Mouse (Mus musculus) intestine, embryonic 14.5 days (tissue): ENCODE data around the gene Rasl11a. TPM values are rescaled to one million over a fixed set of nuclear protein-coding genes. Genes with fewer than 3 reads are reported as not detected.

Experiments
- ATAC-seq: fragments of 200-750 bp; cut with Nextera tagmentation; replicated peaks from 2 replicates; pipeline ENCODE4 v1.8.0; 2017; ENCODE audit warnings: low read depth, moderate number of reproducible peaks, moderate TSS enrichment, moderate library complexity; ENCODE audit not compliant: low FRiP score, low TSS enrichment
- DNase-seq: peaks from one replicate; pipeline ENCODE4 v3.0.0-alpha.2; 2018; ENCODE audit warnings: low spot score
- H3K27ac ChIP-seq: fragments of 300-500 bp; sonication (generic); 2 replicates; pipeline ENCODE4 v1.5.1; 2014; ENCODE audit warnings: low read depth, mild to moderate bottlenecking, control low read depth
- H3K27me3 ChIP-seq: fragments of 300-500 bp; sonication (generic); replicated peaks from 2 replicates; pipeline ENCODE4 v1.6.1; 2014; ENCODE audit warnings: low read length, control low read depth; ENCODE audit not compliant: control insufficient read depth, insufficient read depth
- H3K36me3 ChIP-seq: fragments of 300-500 bp; sonication (generic); 2 replicates; pipeline ENCODE4 v1.6.1; 2014; ENCODE audit warnings: low read length, control low read depth; ENCODE audit not compliant: control insufficient read depth, insufficient read depth
- H3K4me1 ChIP-seq: fragments of 300-500 bp; sonication (generic); replicated peaks from 2 replicates; pipeline ENCODE4 v1.6.1; 2014; ENCODE audit warnings: low read length, control low read depth, mixed read lengths; ENCODE audit not compliant: control insufficient read depth, insufficient read depth
- H3K4me2 ChIP-seq: fragments of 300-500 bp; sonication (generic); 2 replicates; pipeline ENCODE4 v1.6.1; 2014; ENCODE audit warnings: low read length
- H3K4me3 ChIP-seq: fragments of 300-500 bp; sonication (generic); 2 replicates; pipeline ENCODE4 v1.5.1; 2014; ENCODE audit warnings: low read depth, low read length, control low read depth, mixed read lengths
- H3K9ac ChIP-seq: fragments of 300-500 bp; sonication (generic); 2 replicates; pipeline ENCODE4 v1.6.1; 2014; ENCODE audit warnings: mild to moderate bottlenecking, low read length
- H3K9me3 ChIP-seq: fragments of 300-500 bp; sonication (generic); 2 replicates; pipeline ENCODE4 v1.6.1; 2016; ENCODE audit warnings: low read length, control low read depth; ENCODE audit not compliant: control insufficient read depth
- WGBS: fragments of 180-500 bp; shearing (Covaris S2); extraction: QIAGEN DNeasy Blood & Tissue Kit; methylation state at CpG from one replicate; pipeline ENCODE4 v1.1.7; 2014; 5-methylcytosine and 5-hydroxymethylcytosine counted together
- polyA plus RNA-seq: library from polyadenylated mRNA; unstranded; fragments of >200 nt; fragmentation: Nextera tagmentation; extraction: Ambion mirVana; gene quantifications from 2 replicates; pipeline ENCODE4 v1.2.1, GENCODE M21; 2014

The Rasl11a gene
- polyA plus RNA-seq, result 28.1 and 29.5 TPM in 2 replicates

DNA sequence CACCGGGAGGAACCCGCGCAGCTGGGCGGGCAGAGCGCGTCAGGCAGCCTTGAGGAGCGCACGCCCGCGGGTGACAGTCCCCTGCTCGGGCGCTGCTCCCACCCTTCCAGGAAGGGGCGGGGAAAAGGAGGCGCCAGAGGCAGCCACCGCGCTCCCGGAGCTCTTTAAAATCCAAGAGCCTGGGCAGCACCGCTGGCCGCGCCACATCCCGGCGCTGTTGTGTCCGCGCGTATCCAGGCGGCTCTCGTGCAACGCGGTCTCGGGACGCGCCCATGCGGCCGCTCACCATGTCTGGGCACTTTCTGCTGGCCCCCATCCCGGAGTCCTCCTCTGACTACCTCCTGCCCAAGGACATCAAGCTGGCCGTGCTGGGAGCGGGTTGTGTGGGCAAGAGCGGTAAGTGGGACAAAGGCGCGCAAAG is at the start of gene Rasl11a:
TSS of gene Rasl11a (plus strand) at position 127 of the 421 bp plus-strand sequence.
- H3K9ac ChIP-seq, result peak within 1 kb of the TSS; percentile 65

DNA sequence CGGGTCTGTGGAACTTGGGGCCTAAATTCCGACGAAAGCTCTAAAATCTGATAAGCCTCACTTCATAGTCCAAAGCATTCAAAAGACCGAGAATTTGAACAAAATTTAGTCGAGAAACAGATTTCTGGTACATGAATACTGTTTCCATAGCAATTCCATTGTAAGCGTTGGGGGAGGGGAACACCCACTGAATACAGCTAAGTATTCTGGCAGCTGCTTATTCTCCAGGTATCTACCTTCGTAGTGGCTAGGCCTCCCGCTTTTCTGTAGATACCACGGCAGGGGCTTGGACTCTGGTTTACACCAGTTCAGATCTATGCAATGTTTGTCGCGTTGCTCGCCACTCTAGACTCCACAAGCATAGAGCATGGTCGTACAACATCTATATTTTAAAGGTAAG is 49.1 kb upstream of the Rasl11a start:
- Histone ChIP-seq H3K27me3 (no peaks in the 10 kb centered on the region), H3K4me3 (no peak overlapping the region), H3K9me3 (no peaks in the 10 kb centered on the region), H3K36me3 (no peaks in the 10 kb centered on the region), H3K27ac (no peak overlapping the region), H3K4me1 (peaks cover 24% of the 10 kb centered on the region), H3K4me2 (no peak overlapping the region), H3K9ac (no peak overlapping the region)
- 77% methylated on average over 13 of the region's 13 CpGs for WGBS
- no peak for DNase-seq
- no peak for ATAC-seq

More for the DNA sequence above, at the start of gene Rasl11a:
- WGBS, result under 1% methylated on average over 40 of the region's 40 CpGs
- Histone ChIP-seq H3K4me3 (peak within 1 kb of the TSS; percentile 69), H3K27ac (peak within 1 kb of the TSS; percentile 73), H3K4me2 (peak within 1 kb of the TSS; percentile 90), H3K4me1 (peaks cover 20% of the 10 kb centered on the region), H3K9me3 (no peaks in the 10 kb centered on the region), H3K36me3 (no peaks in the 10 kb centered on the region), H3K27me3 (no peaks in the 10 kb centered on the region)
- peak; percentile 86 for ATAC-seq
- peak; percentile 87 for DNase-seq

DNA sequence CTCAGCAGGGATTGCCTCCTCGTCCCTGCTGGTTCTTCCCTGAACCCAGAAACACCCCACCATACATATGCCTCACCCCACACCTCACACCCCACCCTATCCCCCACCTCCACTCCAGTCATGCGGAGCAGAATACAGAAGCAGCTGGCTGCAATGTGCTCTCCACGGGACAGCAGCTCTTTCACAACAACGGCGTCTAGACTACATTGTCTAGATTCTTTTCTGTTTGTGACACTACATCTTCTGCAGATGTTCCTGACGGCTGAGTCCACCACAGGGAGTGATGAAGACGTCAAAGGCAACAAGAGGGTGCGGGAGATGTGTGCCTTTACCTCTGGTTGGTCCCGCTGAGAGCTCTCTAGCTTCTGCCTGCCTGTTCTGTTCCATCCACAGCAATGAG is 46.8 kb upstream of the Rasl11a start:
- Histone ChIP-seq H3K4me2 (no peak overlapping the region), H3K9me3 (0 out of 2 replicates have a peak, but pooled peaks cover 4% of the 10 kb centered on the region), H3K9ac (no peak overlapping the region), H3K27me3 (no peaks in the 10 kb centered on the region), H3K36me3 (no peaks in the 10 kb centered on the region), H3K4me3 (no peak overlapping the region), H3K4me1 (peaks cover 5% of the 10 kb centered on the region), H3K27ac (no peak overlapping the region)
- WGBS, result 60% methylated on average over 9 of the region's 9 CpGs
- ATAC-seq (no peak), DNase-seq (no peak)

DNA sequence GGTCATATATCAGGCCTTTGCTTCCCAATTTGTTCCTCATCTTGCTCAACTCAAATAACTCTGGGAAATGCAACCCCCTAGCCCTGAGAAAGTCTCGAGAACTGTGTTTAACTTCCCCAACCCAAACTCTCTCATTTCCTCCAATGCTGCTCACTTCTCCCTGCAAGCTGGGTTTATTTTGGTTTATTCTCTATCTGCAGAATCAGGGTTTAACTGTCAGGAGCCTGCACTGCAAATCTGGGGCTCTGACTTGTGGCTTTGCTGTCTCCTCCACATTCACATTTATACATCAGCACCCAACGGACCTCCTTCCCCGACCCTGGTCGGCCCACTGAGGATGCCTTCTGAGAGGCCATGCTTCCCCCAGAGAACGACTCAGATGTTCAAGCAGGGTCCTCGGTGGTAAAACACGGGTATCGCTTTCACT is 38.9 kb upstream of the Rasl11a start:
- Histone ChIP-seq H3K4me3 (no peak overlapping the region), H3K9me3 (0 out of 2 replicates have a peak, but pooled peaks cover 4% of the 10 kb centered on the region), H3K4me1 (no peaks in the 10 kb centered on the region), H3K36me3 (no peaks in the 10 kb centered on the region), H3K4me2 (no peak overlapping the region), H3K27ac (no peak overlapping the region), H3K9ac (no peak overlapping the region), H3K27me3 (no peaks in the 10 kb centered on the region)
- DNase-seq (no peak), ATAC-seq (no peak)
- WGBS, result 78% methylated on average over 8 of the region's 8 CpGs

DNA sequence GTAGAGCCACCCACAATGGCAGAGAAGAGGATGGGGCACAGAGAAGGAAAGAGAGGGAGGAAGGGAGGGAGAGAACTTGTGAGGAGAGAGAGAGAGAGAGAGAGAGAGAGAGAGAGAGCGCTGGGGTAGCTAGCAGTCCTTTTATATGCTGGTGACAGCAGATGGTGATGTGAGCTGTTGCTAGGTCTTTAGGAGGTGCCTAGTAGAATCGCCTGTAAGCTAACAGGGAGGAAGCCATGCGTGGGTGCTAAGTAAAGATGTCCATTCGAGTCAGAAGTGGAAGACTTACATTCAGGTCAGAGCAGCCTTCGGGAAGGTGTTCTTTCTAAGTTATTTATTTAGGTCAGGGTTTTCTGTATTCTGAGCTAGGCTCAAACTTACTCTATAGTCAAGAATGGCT is 34.9 kb upstream of the Rasl11a start:
- DNase-seq (no peak), ATAC-seq (no peak)
- H3K9ac ChIP-seq, result no peak overlapping the region
- H3K27me3 ChIP-seq, result no peaks in the 10 kb centered on the region
- H3K9me3 ChIP-seq, result no peaks in the 10 kb centered on the region; the same call in 1 of the 2 replicates
- H3K36me3 ChIP-seq, result no peaks in the 10 kb centered on the region
- no peak overlapping the region for H3K27ac ChIP-seq
- whole genome bisulfite sequencing, result 75% methylated on average over 5 of the region's 5 CpGs
- H3K4me2 ChIP-seq, result no peak overlapping the region
- H3K4me1 ChIP-seq, result no peaks in the 10 kb centered on the region
- no peak overlapping the region for H3K4me3 ChIP-seq

DNA sequence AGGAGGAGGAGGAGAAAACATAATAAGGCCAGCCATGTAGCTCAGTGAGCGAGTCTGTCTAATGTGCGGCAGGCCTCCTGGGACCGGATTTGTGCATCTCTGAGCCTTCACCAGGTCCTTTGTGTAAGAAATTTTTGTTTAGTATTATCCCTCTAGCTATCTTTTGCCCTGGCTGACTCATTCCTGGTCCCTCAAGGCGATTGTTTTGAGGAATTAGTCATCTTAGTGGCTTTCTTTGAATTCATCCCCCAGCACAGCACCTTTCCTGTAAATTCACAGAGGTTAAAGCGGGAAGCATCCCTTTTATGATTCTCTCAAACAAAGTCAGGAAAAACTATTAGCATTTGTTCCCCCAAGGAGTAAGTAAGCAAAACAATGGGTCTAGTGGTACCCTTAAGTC is 32.0 kb upstream of the Rasl11a start:
- Histone ChIP-seq H3K27me3 (no peaks in the 10 kb centered on the region), H3K4me3 (no peak overlapping the region), H3K36me3 (no peaks in the 10 kb centered on the region), H3K27ac (no peak overlapping the region), H3K9me3 (no peaks in the 10 kb centered on the region; the same call in 1 of the 2 replicates), H3K9ac (no peak overlapping the region), H3K4me1 (no peaks in the 10 kb centered on the region), H3K4me2 (no peak overlapping the region)
- ATAC-seq (no peak), DNase-seq (no peak)
- WGBS, result 91% methylated on average over 5 of the region's 5 CpGs

DNA sequence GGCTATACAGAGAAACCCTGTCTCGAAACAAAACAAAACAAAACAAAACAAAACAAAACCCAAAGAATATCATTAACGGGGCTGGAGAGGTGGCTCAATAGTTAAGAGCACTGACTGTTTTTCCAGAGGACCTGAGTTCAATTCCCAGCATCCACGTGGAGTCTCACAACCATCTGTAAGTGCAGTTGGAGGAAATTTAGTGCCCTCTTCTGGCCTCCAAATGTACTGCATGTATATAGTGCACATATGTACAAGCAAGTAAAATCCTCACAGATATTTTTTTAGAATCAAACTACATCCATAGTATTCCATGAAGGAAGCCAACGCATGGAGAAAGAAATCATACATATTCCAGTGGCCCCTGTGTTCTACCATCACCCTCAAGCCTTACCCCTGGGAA is 31.4 kb upstream of the Rasl11a start:
- 82% methylated on average over 4 of the region's 4 CpGs for WGBS
- H3K9ac ChIP-seq, result no peak overlapping the region
- no peak overlapping the region for H3K27ac ChIP-seq
- H3K4me3 ChIP-seq, result no peak overlapping the region
- no peaks in the 10 kb centered on the region; the same call in 1 of the 2 replicates for H3K9me3 ChIP-seq
- no peaks in the 10 kb centered on the region for H3K36me3 ChIP-seq
- DNase-seq (no peak), ATAC-seq (no peak)
- no peak overlapping the region for H3K4me2 ChIP-seq
- no peaks in the 10 kb centered on the region for H3K27me3 ChIP-seq
- no peaks in the 10 kb centered on the region for H3K4me1 ChIP-seq

DNA sequence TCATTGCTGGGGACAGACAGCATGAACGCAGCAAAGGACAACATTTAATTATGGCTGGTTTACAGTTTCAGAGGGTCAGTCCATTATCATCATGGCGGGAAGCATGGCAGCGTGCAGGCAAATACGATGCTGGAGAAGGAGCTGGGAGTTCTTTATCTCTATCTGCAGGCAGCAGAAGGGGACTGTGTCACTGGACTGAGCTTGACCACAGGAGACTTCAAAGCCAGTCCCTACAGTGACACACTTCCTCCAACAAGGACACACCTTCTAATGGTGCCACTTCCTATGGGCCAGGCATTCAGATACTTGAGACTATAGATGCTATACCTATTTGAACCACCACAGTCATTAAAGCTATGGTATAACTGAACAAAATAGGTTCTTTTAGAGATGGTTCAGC is 29.5 kb upstream of the Rasl11a start:
- no peaks in the 10 kb centered on the region for H3K36me3 ChIP-seq
- H3K9me3 ChIP-seq, result no peaks in the 10 kb centered on the region; the same call in 1 of the 2 replicates
- H3K27me3 ChIP-seq, result no peaks in the 10 kb centered on the region
- H3K4me3 ChIP-seq, result no peak overlapping the region
- no peaks in the 10 kb centered on the region for H3K4me1 ChIP-seq
- 79% methylated on average over 4 of the region's 4 CpGs for WGBS
- no peak overlapping the region for H3K27ac ChIP-seq
- H3K4me2 ChIP-seq, result no peak overlapping the region
- DNase-seq (no peak), ATAC-seq (no peak)
- H3K9ac ChIP-seq, result no peak overlapping the region

DNA sequence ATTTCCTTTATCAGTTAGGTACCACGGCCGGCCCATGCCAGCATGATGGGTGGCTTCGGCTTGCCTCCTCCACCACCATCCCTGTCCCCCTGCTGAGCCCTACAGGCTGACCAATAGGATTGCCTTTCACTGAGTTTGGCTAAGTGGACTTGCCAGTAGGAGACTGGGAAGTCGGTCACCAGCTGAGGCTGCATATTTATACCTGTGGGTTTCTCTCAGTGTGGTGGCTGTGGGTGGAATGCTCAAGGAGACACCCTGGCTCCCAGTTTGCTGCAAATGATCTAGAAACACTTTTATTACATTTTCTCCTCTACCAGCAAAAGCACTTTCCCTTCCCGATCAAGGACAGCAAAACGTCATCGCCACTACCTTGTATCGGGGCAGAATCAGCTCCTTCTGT is 27.3 kb upstream of the Rasl11a start:
- no peaks in the 10 kb centered on the region for H3K27me3 ChIP-seq
- 83% methylated on average over 8 of the region's 8 CpGs for WGBS
- ATAC-seq, result no peak
- DNase-seq, result no peak
- no peaks in the 10 kb centered on the region for H3K4me1 ChIP-seq
- no peaks in the 10 kb centered on the region for H3K36me3 ChIP-seq
- no peak overlapping the region for H3K4me3 ChIP-seq
- no peak overlapping the region for H3K9ac ChIP-seq
- no peaks in the 10 kb centered on the region; the same call in 1 of the 2 replicates for H3K9me3 ChIP-seq
- no peak overlapping the region for H3K4me2 ChIP-seq
- H3K27ac ChIP-seq, result no peak overlapping the region
